Mouse (Mus musculus) frontal cortex, postnatal 14 days (tissue): ENCODE measurements around the gene Gif.

ENCODE experiments used
- DNase-seq, 2 experiments: peaks; one replicate each; pipeline ENCODE4 v3.0.0; 2022; ENCODE audit warnings: low spot score in 2 of 2

Gene Gif

DNA sequence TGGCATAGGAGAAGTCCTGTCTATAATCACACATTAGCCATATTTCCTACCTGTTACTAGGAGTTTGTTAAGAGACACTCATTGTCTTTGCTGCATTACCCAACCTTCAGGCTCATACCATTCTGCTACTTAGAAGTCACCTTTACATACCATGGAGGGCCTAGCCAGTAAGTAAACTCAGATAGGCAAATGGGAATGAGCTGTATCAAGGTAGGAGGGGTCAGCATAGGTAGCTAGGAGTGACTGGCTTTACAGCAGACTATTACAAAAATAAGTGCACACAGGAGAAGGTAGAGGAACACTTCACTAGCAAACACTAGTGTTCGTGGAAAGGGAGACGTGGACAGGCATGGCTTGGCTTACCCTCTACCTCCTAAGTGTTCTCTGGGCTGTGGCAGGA lies at the start of gene Gif:
Gene Gif, plus strand, starts transcription at position 257 of the 400 bp plus-strand sequence.
- DNase-seq: no peak

DNA sequence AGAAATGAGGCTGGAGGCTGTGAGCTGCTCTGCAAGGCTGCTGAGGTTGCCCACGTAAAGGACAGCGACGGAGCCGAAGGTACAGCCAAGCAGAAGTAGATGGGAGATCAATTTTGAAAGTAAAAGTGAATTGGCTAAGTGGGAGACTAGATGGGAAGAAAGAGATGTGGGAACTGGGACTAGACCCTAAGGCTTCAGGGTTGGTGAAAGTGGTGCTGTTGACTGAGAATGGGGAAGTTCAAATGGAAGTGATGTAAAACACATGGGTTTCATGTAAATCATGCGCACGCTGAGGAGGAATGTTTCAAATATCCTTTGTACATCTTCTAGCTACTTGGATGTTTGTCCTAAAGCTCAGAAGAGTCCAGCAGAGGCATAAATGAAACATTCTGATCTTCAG lies 49.0 kb upstream of the Gif start:
- DNase-seq: no peak

GRCm38 (mm10) chr19:11712451-11712850 lies 34.9 kb upstream of the Gif start:
- DNase-seq: no peak

DNA sequence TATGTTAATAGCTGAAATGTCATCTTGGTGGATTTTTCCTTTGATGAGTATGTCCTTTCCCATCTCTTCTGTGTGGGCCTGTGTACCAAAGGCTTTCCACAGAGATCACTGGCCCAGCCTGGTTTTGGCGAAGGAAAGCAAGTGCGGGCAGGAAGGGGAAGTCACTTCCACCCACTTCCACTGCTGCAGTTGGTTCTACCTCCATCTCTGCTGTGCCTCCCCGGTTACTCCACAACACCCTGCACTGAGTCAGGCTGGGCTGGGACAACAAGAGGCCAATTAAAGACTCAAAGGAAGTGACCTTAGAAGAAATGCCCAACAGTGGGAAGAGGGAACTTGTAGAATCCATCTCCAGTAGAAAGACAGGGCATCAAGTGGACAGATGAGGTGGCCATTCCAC lies 27.3 kb upstream of the Gif start:
- no peak for DNase-seq

DNA sequence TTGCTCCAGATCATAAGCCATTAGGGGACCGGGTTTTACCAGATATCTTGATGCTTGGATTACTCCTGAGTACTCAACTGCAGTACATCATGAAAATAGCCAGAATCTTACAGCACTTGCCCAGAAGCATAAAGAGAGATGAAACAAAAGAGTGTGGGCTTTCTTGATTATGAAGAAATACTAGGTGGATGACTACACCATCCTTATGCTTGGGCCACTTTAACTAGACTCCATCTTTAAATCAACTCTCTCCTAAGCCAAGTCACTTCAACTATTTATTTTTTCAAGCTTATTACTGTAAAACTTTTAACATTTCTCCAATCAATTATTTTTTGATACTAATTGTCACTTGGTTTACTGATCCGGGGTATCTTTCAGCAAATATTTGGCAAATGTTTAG lies 23.5 kb upstream of the Gif start:
- no peak for DNase-seq

DNA sequence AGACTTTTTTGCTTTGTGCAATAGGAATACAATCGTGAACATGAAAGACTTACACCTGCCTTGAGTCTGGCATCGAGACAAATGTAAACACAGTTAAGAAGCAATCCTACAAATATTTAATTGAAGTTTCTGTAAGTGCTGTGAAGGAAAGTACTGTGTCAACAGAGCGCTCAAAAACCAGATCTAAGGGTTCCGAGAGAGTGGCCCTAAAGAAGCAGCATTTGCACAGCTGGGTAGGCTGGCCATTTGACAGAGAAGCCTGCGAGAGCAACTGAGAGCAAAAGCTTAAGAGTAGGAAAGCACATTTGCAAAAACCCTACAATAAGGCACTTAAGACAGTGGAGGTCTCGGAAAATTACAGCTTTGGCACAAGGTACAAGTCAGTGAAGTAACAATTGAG lies 23.1 kb upstream of the Gif start:
- no peak for DNase-seq

DNA sequence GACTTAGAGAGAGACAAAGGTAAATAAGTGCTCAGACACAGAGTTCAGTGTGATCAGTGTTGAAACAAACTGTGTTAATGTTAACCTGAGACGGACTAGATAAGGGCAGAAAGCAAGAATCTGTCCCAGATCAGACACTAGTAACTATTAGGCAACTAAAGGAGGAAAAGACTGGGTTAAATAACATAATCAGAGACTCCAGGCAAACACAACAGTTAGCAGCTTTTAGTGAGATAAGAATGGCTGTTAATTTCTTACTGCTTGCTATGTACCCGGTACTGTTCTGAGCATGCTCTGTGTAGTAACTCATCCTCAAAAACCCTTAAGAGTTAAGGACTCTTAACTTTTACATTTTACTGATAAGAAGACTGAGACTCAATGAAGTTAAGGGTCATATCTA lies 21.4 kb upstream of the Gif start:
- no peak for DNase-seq

DNA sequence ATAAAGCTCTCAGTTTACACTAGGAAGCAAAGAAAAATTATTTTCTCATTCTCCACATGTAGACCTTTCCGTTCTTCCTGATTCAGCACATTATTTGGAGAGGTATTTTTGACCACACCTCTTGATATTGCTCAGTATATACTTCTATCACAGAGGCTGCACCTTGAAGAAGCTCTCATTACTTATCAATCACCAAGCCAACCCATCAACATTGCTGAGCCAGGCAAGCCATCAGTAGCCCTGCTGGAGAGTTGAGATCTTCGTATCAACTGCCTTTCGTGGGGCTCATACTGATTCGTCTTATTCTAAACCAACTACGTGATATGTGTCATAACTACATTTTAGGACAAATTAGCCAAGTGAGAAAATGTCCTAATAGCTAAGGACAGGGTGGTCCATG lies 20.1 kb upstream of the Gif start:
- DNase-seq: no peak

- no peak for DNase-seq
Measured at GRCm38 (mm10) chr19:11730278-11730677, 17.1 kb upstream of the Gif start.

- no peak for DNase-seq
Measured at GRCm38 (mm10) chr19:11736455-11736854, 10.9 kb upstream of the Gif start.

DNA sequence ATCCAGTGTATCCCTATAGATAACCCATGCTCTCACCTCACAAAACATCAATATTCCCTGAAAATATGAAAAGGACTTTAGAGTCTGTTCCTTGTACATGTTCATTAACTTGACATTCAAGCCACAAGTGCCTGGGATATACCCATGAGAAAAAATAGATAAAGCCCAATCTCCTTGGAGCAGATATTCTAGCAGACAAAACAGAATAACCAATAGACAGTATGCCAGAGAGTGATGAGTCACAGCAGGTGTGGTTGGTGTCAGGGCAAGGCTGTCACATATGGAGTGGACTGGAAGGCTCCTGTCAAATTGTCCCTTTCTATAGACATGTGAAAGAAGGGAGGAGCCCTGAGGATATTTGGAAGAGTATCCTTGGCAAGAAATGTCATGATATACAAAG lies 1.7 kb upstream of the Gif start:
- DNase-seq: no peak

DNA sequence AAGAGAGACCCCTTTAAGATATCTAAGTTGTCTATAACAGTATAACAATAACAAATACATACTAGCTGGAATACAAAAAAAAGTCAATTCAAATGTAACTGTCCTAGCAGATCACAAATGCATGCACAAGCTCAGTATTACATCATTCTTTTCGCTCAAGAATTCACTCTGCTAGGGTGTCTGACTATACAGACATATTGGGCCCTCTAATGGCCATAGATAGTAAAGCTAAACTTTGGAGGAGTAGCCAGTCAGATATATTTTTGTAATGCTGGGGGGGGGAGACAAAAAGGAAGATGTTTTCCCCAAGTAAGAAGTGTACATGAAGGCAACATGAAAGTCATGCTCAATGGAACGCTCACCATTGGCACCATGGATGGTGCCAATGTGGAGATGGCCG lies 17.7 kb downstream of the Gif start:
- DNase-seq: no peak

- DNase-seq: no peak
Measured at GRCm38 (mm10) chr19:11766413-11766812, 19.1 kb downstream of the Gif start.

DNA sequence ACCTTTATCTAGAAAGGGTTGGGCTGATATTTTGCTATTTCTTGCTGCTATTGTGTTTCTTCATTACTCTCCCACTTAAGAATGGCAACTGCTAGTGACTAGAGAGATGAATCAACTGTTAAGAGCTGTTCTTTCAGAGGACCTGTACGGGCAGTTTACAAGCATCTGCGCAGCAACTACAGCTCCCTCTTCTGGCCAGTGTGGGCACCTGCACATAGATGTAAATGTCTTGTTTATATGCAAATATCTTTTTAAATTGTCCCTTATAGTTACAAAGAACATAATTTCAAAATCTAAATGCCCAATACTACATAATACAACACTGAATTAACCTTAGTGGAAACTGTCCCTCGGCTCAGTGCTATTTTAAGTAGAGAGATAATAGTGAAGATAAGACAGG lies 20.8 kb downstream of the Gif start:
- no peak for DNase-seq

GRCm38 (mm10) chr19:11769257-11769920 lies 22.0 kb downstream of the Gif start:
- no peak for DNase-seq

DNA sequence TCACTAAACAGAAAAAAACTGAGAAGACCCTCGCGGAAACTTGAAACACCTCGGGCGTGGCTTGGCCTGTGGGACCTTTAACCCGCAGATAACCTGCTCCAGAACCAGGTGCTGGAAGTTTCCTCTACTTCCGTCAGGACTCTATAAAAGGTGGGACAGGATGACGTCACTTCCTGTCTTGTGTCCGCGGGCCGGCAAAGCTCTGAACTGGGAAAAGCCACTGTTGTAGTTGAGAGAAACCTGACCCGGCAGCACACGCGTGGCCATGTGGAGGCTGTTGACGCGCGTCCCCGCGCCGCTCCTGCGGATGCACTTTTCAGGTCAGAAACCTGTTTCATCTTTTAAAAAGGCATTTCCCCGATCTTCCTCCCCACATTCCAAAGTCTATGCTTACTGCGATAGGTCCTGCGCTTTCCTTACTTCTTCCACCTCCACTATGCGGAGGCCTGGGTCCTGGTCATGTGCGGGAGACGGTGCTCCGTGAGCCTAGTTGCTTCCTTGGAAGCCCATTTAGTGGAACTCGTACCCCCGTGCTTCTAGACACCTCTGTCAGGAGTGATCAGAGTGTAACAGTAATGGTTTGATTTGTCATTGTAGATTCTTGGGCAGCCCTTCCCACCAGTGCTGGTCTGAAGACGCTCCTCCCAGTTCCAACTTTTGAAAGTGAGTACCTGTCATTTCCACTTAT lies 23.0 kb downstream of the Gif start, which contains the start of gene Mrpl16:
Gene Mrpl16, plus strand, starts transcription at position 187 of the 688 bp plus-strand sequence.
- peak; percentile 82 for DNase-seq

DNA sequence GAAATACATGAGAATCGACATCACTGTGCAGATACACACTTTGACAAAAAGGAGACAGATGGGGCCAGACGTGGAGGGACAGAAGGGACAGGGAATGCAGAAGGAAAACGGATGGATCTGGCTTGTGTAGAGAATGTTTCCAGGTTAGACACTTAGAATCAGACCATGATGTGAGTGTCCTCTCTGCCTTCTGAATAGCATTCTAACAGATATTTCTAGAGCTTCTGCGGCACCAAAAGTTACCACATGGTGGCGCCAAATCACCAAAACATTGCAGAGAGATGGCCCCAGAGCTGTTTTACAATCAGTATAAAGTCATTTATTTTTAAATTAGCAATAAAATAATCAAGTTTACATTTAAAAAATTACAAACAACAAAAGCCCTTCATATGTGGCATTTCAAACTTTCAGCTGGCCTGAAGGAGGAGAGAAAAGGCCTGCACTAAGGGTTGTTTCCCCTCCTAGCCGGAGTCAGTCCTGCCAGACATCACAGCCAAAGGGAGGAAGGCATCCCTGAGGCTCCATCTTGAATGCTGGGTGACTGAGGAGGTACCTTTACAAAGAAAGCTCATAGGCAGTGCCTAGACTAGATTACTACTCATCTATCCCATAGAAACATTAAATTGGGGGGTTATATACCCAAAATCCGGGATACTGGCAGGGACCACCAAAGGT lies 30.0 kb downstream of the Gif start:
- peak; percentile 33 to 67 for DNase-seq

DNA sequence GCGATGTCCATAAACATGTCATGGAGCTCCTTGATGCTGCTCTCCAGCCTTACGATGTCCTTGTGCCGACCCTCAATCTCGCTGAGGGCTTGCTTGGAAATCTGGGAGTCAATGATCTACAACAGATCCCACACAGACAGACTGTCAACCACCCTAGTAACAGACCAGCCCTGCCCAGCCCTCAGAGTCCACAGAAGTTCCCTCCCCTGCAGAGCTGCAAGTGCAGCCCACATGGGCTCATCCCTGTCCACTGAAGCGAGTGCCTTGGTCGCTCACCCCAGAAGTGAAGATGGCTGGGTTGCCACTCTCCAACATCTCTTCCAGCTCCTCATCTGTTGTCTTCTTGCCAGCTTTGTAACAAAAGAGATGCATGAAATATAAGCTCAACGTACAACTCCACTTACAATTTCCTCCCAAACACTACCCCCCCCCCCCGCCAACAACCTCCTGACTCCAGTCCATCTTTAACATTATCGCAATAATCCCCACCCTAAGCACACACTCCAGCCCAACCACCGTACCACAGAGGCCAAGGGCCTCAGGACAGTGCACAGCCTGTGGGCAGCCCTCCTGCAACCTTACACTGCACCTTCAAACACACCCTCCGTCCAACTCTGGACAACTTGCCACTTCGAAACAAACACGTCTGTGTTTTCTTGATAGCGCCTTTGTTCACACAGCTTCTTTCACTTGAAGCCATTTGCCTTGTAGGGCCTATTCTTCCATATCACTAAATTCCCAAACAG lies 38.2 kb downstream of the Gif start:
- DNase-seq: no peak

DNA sequence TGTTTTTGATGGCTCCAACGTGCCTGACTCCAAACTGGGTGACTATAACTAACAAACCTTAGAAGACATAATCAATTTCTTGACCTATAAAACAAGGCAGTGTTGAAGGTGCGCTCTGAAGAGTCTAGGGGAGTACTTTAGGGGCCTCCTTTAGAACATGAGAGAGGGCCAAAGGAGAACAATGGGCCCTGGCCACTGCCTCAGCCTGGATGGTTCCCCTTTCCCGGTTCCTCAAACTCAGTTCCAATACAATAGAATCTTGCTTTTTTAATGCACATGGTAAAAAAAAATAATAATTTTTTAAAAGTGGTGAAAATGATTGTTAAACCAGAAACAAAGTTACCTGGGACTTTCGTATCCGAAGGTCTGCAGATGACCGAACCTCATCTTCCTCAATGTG lies 40.5 kb downstream of the Gif start:
- no peak for DNase-seq

DNA sequence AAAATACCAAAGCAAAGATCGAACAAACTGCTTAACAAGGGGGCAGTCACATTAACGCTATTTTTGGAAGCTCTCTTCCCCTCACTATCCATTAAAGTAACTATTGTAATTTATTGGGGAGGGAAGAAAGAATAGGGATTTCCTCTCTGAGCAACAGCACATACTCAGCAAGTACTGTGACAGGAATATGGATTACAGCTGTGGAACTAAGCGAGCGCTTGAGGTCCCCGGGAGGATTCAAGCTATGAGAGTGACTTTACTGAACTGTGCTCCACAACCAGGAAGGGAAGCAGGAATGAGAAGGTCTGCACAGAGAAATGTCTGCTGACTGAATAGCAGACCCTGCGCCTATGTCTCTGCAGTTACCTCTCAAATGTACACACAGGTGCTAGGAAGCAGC lies 41.5 kb downstream of the Gif start:
- DNase-seq: no peak

GRCm38 (mm10) chr19:11791825-11792224 lies 44.5 kb downstream of the Gif start:
- DNase-seq: no peak

GRCm38 (mm10) chr19:11793741-11794359 lies 46.5 kb downstream of the Gif start:
- DNase-seq: no peak
